Mouse (Mus musculus): ENCODE results near the gene Gga2. TPM values are rescaled to one million over a fixed set of nuclear protein-coding genes. Genes with fewer than 3 reads are reported as not detected.

Gga2 gene
- total RNA-seq (2021) (10 to 100 TPM; 25.3 to 28.5 TPM), polyA plus RNA-seq (2012; rRNA removed) (25.7 and 30.1 TPM in 2 replicates)
- long read RNA-seq, full-length matches to known transcripts = 44 of 48 reads
- long read RNA-seq, partial matches to known transcripts = 2 of 48 reads
- long read RNA-seq, other reads (novel, unspliced or antisense) = 2 of 48 reads

DNA sequence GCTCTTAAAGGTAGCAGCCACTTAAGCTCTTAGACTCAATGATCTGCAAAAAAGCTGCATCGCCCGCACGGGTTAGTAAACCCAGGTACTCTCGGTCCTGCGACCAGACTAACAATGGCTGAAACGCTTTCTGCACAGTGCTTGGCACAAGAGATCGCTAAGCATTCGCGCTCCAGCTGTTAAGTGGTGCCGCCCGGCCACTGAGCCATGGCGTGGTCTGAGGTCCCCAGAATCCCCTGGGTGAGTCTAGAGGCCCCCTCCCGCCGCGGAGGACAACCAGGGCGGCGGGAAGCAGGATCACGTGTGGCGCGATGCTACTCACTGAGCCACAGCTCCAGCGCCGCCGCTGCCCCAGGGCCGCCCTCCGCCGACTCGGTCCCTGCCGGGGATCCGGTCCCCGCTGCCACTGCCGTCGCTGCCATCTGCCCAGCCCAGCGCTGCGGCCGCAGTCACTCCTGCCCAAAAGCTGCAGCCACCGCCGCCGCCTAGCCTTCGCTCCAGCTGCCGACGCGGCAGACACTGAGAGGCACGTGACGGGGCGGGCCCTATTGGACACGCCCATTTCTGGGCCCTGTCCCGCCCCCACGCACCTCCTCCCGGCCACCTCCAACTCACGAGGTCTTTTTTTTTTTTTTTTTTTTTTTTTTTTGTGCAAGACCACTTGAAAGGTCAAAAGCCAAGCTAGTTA lies at the start of gene Gga2:
Gene Gga2 (minus strand): TSS at position 556 of the 688 bp plus-strand sequence.
- H3K36me3 ChIP-seq (ENCODE audit: control insufficient read depth, insufficient read depth, low read length) = no peaks in the 10 kb centered on the region
- DNase-seq = peak; percentile 93
- peak within 1 kb of the TSS; percentile 71 for H3K27ac ChIP-seq
- TF ChIP-seq EP300 (IDR thresholded peaks at IDR 0.05; ENCODE audit: insufficient read depth, low read depth, low read length) (no peak), CTCF (IDR thresholded peaks at IDR 0.05) (no peak), POLR2A (IDR thresholded peaks at IDR 0.05; ENCODE audit: insufficient read depth, low read depth, low read length) (peak; percentile 72)
- no peaks in the 10 kb centered on the region for H3K4me1 ChIP-seq (ENCODE audit: control insufficient read depth, insufficient read depth, low read length)
- intact Hi-C loops (cut with DNase I) = no loop called here
- peak within 1 kb of the TSS; percentile 64 for H3K4me3 ChIP-seq
- H3K79me2 ChIP-seq (replicated peaks; ENCODE audit: control insufficient read depth, insufficient read depth, low read length) = no peaks in the 10 kb centered on the region
- peak within 1 kb of the TSS; percentile 90 for H3K9ac ChIP-seq (ENCODE audit: low read depth, low read length)
- WGBS = under 1% methylated on average over 50 of the region's 50 CpGs
- H3K27me3 ChIP-seq (ENCODE audit: control insufficient read depth, insufficient read depth, low read length) = no peaks in the 10 kb centered on the region

- no peaks in the 10 kb centered on the region for H3K27me3 ChIP-seq (ENCODE audit: control insufficient read depth, insufficient read depth, low read length)
- TF ChIP-seq POLR2A (IDR thresholded peaks at IDR 0.05; ENCODE audit: insufficient read depth, low read depth, low read length) = no peak
- TF ChIP-seq CTCF (IDR thresholded peaks at IDR 0.05) = peak; percentile 38
- TF ChIP-seq EP300 (IDR thresholded peaks at IDR 0.05; ENCODE audit: insufficient read depth, low read depth, low read length) = 0 out of 2 replicates have a peak, but pooled peaks have one; percentile 7
- peak overlapping the region; percentile 98 for H3K27ac ChIP-seq
- peak overlapping the region; percentile 97 for H3K9ac ChIP-seq (ENCODE audit: low read depth, low read length)
- H3K79me2 ChIP-seq (replicated peaks; ENCODE audit: control insufficient read depth, insufficient read depth, low read length) = peaks cover 8% of the 10 kb centered on the region
- 1% methylated on average over 58 of the region's 58 CpGs for WGBS
- peaks cover 8% of the 10 kb centered on the region for H3K4me1 ChIP-seq (ENCODE audit: control insufficient read depth, insufficient read depth, low read length)
- no peak for DNase-seq
- peaks cover 36% of the 10 kb centered on the region for H3K36me3 ChIP-seq (ENCODE audit: control insufficient read depth, insufficient read depth, low read length)
- H3K4me3 ChIP-seq = peak overlapping the region; percentile 73
- intact Hi-C loops (cut with DNase I) = loop anchor here (2.0 to 5.0 kb wide), 4 partner anchors 23 to 85 kb away; partner anchors contain the start of genes Cog7, Dctn5, Ndufab1 and Palb2
Measured at GRCm38 (mm10) chr7:122067517-122068381, 46.7 kb upstream of the Gga2 start.

DNA sequence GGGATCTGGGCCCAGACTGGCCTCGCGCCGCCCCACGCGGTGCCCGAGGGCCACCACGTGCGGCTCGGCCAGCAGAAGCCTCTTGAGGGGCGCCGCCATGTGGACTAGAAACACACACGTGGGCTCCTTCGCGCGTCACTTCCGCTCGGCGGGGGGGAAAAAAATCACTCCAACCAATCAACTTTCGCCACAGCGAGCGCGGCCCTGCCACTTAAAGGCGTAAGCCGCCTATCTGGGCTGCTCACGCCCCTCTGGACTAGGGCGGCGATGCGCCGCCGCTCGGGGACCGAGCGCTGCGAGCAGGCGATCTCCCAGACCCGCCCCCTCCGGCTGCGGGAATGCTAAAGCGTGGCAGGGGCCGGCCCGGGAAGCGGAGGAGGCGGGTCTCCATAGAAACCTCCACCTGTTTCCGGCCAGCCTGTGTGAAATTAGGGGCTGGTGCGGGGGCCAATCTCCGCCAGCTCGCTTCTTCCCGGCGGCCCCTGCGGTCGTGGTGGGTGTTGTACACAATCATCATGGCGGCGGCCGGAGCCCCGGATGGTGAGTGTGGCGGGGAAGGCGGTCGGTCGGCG lies 46.0 kb upstream of the Gga2 start, which contains the start of the genes Ubfd1 and Ears2:
Gene Ubfd1 (plus strand): TSS at position 231 of the 572 bp plus-strand sequence.
Gene Ears2 (minus strand): TSS at position 319 of the 572 bp plus-strand sequence.
- Histone ChIP-seq H3K4me3 (peak within 1 kb of the TSS; percentile 73), H3K79me2 (replicated peaks; ENCODE audit: control insufficient read depth, insufficient read depth, low read length) (peaks cover 6% of the 10 kb centered on the region), H3K27ac (peak within 1 kb of the TSS; percentile 98), H3K27me3 (ENCODE audit: control insufficient read depth, insufficient read depth, low read length) (no peaks in the 10 kb centered on the region), H3K36me3 (ENCODE audit: control insufficient read depth, insufficient read depth, low read length) (peaks cover 32% of the 10 kb centered on the region), H3K9ac (ENCODE audit: low read depth, low read length) (peak within 1 kb of the TSS; percentile 97), H3K4me1 (ENCODE audit: control insufficient read depth, insufficient read depth, low read length) (peaks cover 8% of the 10 kb centered on the region)
- DNase-seq = peak; percentile 96 to 97
- TF ChIP-seq POLR2A (IDR thresholded peaks at IDR 0.05; ENCODE audit: insufficient read depth, low read depth, low read length) = peak; percentile 56; the same call in 1 of the 2 replicates
- TF ChIP-seq CTCF (IDR thresholded peaks at IDR 0.05) = peak; percentile 37
- 0 out of 2 replicates have a peak, but pooled peaks have one; percentile 12 for TF ChIP-seq EP300 (IDR thresholded peaks at IDR 0.05; ENCODE audit: insufficient read depth, low read depth, low read length)
- 1% methylated on average over 58 of the region's 60 CpGs for WGBS
- intact Hi-C loops (cut with DNase I) = loop anchor here (2.0 to 5.0 kb wide), 3 partner anchors 22 to 85 kb away; partner anchors contain the start of genes Cog7, Dctn5 and Palb2

DNA sequence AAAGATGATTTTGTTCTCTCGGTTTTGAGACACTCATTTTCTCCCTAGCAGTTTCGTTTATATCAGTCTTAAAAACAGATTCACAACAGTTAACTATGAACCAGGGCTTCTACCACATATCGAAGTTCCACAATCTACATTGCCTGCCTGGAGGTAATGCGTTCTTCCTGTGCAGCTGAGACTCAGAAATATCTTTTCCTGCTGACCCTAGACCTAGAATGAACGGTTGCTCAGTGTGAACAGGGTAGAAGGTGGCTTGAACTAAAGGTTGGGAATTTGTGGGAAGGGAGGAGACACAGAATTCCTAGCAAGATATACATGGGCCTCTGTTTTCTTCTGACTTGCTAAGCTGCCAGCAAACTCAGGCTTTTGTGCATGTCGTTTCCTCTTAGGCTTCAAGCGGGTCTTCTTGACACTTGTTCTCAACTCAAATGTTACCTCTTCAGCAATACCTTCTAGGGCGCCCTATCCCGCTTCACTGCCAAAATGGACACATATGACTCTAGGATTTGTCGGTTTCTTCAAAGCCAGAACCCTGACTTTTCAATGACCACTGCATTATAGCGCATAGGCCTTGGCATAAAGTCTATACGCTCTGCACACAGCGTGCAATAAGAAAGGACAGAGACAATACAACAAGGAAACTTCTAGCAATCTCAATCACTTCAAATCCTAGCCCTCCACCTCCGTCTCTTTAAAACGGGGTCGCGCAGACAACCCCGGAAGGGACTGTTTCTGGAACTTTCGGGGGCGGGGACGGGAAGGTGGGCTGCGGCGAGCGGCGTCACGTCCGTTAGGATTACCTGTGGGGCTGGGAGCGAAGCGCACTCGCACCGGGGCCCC lies 45.3 kb upstream of the Gga2 start:
- no peaks in the 10 kb centered on the region for H3K27me3 ChIP-seq (ENCODE audit: control insufficient read depth, insufficient read depth, low read length)
- TF ChIP-seq EP300 (IDR thresholded peaks at IDR 0.05; ENCODE audit: insufficient read depth, low read depth, low read length) (0 out of 2 replicates have a peak, but pooled peaks have one; percentile 10), CTCF (IDR thresholded peaks at IDR 0.05) (no peak), POLR2A (IDR thresholded peaks at IDR 0.05; ENCODE audit: insufficient read depth, low read depth, low read length) (peak; percentile 51; the same call in 1 of the 2 replicates)
- peaks cover 29% of the 10 kb centered on the region for H3K36me3 ChIP-seq (ENCODE audit: control insufficient read depth, insufficient read depth, low read length)
- H3K4me3 ChIP-seq = peak overlapping the region; percentile 73
- intact Hi-C loops (cut with DNase I) = loop anchor here (2.0 to 5.0 kb wide), 3 partner anchors 22 to 84 kb away; partner anchors contain the start of genes Cog7, Dctn5 and Palb2
- 9% methylated on average over 31 of the region's 31 CpGs for WGBS
- peaks cover 8% of the 10 kb centered on the region for H3K4me1 ChIP-seq (ENCODE audit: control insufficient read depth, insufficient read depth, low read length)
- no peak for DNase-seq
- peaks cover 6% of the 10 kb centered on the region for H3K79me2 ChIP-seq (replicated peaks; ENCODE audit: control insufficient read depth, insufficient read depth, low read length)
- peak overlapping the region; percentile 61 for H3K9ac ChIP-seq (ENCODE audit: low read depth, low read length)
- peak overlapping the region; percentile 98 for H3K27ac ChIP-seq
